Mouse (Mus musculus) erythroblast, adult 5-6 weeks (primary cell): ENCODE data around the gene Stat5b. TPM values are rescaled to one million over a fixed set of nuclear protein-coding genes. Genes with fewer than 3 reads are reported as not detected.

Experiments
- ATAC-seq: replicated peaks from 2 replicates; pipeline ENCODE4 v1.8.0; 2016; ENCODE audit warnings: moderate number of reproducible peaks, mild to moderate bottlenecking, moderate TSS enrichment, inconsistent platforms; ENCODE audit not compliant: poor library complexity, low FRiP score, severe bottlenecking
- total RNA-seq, 2 experiments: library from RNA; stranded (forward) in 1 of 2; stranded (reverse) in 1 of 2; fragments of 150-400 nt in 1 of 2; fragments of 200-764, 138-1000 nt in 1 of 2; gene quantifications; 2 replicates each; pipeline versions ENCODE4 v1.2.3 to v1.2.4; 2015 to 2017; ENCODE audit warnings: low replicate concordance in 2 of 2

Stat5b gene
- 6.9 and 14.8 TPM in 2 replicates for total RNA-seq (2015; ENCODE audit: low replicate concordance)
- 6.7 and 10.3 TPM in 2 replicates for total RNA-seq (2017; ENCODE audit: low replicate concordance)

DNA sequence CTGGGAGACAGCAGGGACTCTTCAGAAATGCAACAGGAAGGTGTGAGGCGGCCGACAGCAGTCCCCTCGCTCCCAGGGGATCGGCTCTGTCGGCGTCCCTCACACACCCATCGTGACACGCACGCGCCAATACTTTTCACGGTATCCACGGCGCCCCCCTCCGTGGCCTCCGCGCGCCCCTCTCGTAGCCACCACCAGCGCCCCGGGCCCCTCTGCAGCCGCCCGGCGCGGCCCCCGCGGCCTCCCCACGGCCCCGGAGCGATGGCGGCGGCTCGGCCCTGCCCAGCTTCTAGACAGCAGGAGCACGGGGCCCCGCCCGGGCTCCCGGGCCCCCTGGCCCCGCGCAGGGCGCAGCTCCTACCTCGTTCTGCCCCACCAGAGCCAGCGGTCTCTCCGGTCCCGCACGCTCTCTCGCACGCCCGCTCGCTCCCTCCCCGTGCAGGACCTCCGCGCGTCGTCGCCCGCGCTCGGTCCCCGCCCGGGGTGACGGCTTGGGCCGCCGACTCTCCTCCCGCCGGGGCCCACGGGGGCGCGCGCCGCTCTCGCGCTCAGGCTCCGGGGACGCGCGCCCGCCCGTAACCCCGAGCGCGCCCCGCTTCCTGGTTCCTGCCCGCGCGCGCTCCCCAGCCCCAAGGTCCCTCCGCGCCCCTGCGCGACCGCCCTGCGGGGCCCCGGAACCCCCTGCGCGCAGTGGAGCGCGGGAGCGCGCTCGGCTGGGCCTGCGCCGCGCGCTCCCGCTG is at the start of gene Stat5b:
Stat5b (minus strand) TSS at position 687 of the 740 bp plus-strand sequence.
- ATAC-seq = peak; percentile 72

DNA sequence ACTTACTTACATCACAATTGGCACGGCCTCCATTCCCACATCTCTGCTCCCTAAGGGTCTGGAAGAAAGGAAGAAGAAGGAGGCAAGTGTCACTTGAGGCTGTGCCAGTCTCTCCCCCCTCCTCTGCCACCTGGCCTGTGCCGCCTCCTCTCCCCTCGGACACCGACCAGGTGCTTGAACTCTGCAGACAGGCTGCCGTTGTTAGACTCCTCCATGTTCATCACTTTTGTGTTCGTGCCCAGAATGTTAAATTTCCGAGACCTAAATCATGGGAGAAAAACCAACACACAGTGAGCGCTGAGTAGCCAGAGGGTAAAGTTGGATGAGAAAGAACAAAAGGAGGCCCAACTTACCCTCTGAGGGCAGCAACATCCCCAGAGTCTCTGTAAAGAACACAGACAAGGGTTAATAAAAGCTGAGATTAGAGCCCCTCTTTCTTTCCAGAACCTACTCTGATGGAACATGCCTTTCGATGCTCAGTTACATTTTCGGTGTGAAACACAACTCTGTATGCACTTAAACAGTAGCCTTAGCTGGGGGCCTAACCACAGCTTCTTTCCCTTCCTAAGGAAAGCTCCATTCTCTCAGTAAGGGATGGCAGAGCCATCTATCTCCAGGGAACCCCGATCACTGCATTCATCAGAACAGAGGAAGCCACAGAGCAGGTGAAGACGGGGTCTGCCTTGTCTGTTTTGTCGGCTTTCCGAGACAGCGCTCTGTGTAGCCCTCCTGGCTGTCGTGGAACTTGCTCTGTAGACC is 48.1 kb upstream of the Stat5b start:
- ATAC-seq = no peak

DNA sequence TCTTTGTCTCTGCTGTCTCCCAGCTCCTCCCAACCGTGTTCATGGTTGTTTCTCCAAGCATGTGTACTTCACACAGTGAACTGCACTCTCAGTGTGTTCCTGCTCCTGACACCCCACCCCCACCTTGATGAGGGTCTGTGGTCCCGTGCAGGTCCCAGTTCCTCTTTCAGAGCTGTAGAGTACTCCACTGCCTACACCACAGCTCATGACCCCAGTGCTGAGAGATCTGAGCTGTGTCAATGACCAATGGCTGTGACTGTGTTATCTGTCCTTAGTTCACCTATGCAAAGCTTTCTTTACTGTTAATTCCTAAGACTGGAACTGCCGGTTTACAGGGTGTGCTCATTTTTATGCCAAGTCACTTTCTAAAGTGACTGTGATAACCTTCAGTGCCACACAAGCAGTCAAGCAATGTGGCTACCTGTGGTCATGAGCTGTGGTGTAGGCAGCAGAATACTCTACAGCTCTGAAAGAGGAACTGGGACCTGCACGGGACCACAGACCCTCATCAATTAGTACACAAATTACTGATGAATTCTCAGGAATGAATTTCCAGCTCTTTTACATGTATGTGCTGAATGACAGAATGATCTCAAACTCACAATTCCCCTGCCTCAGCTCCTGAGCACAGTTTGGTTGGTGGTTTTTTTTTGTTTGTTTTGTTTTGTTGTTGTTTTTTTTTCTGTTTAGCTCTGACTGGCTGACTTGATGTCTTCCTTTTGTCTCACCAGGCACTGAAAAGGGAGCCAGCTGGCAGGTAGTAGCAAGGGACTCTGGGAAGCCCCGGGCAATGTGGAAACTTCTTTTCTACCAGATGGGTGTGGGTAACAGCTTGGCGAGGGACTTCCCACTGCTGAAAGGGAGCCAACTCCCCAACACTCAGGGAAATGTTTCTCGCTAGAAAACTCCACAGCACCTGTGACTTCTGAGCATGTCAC is 47.0 kb upstream of the Stat5b start:
- no peak for ATAC-seq

DNA sequence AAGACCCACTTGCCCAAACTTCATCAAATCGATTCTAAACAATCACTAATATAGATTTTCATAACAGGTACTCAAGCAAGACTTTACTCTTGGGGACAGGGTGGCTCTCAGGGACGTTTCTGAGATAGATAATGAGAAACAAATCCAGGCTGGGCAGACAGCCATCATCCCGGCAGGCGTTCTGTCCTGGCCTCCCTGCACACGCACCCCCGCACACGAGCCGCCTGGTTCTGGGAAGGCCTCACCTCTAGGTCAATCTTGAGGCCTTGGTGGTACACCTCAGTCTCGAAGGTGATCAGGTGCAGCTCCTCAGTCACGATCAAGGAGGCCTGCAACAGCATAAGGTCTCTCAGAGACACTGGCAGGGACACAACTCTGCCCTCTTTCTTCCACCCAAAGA is 45.6 kb upstream of the Stat5b start:
- no peak for ATAC-seq

DNA sequence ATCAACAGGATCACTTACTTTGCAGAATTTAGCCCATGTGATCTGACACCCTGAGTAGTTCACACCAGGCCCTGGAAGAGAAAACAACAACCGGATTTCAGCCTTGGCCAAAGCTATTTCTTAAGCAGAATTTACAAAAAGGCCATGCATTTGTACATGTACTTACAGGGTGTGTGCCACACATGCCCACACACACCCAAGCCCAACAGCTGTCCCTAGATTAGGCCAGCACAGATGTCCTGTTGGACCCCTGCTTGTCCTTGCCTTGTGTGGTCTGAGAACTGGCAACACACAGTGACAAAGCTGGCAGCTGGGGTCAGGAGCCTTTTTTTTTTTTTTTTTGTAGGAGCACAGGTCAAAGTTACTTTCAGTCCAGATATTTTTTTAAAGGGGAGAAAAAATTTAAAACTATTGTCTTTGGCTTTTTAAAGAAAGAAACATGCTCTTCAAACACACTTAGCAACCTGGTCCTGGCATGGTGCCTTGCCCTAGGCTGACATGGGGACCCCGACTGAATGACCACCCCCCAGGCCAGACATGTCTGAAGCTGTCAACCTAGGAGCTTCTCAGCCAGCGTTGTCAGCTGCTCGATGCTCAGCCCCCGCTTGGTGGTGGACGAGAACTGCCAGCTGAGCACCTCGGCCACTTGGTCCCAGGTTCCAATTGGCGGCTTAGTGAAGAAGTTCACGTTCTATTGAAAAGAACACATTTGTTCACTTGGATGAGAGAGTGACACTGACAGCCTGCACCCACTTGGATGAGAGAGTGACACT is 43.8 kb upstream of the Stat5b start:
- ATAC-seq = no peak

DNA sequence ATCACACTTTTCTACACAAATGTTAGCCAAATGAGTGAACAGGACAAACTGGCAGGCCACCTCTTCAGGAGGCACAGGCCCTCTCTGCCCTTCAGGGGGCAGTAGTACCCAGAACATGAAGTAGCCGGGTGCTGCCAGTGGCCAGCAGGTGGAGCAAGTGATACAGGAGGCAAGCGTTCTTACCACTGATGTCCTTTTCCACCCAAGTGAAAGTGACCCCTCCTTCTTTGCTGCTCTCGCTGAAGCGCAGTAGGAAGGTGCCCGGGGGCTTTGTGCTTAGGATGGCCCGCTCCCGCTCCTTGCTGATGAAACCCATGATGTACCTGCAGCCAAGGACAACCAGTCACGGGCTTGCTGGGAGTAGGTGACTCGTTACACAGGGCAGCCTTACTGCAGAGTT is 43.0 kb upstream of the Stat5b start:
- ATAC-seq = peak; percentile 93

DNA sequence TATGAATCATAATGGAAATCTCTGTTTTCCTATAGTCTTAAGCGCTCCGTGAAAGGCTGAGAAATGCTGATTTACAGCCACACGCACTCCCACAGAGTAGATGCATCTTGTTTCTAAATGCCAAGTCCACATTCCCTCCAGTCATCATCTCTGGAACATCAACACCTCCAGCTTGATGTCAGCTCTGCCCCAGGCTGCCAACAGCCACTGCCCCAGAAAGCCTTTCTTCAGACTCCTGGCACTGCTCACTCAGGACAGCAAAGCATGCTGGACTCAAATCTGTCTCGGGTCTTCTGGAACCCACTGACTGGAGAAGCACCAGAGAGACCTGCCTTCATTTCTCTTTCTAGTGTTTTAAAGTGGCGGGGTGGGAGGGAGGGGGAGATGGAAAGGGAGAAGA is 41.9 kb upstream of the Stat5b start:
- ATAC-seq = no peak

DNA sequence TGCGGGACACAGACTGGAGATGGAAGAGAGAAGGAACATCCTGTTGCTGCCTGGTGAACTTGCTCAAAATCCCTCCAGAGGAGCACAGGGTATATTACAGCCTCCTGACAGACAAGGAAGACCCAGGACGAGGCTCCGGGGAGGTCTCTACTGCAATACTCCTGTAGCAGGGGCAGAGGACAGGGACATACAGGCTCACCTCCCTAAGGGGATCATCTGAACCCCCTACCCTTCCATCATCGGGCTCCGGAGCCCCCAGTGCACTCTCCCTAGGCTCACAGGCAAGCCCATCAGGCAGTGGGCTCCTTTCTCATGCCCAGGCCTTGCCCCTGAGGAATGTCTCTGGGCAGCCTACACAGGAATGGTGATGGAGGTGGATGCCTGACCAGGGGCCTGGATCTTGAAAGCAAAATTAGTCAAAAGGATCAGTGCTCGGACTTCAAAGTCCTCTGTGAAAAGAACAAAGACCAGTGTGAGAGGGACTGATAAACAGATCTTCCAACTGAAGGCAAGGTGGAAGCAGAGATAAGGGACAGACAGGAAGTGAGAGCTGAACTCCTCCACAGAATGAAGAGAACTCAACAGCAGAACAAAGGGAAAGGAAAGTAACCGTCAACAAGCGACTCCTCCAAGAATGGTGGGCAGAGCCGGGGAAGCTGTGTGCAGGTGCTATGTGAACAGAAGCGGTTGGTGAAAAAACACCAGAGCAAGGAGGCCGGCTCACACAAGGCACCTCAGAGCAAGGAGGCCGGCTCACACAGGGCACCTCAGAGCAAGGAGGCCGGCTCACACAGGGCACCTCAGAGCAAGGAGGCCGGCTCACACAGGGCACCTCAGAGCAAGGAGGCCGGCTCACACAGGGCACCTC is 41.0 kb upstream of the Stat5b start:
- peak; percentile 50 for ATAC-seq

DNA sequence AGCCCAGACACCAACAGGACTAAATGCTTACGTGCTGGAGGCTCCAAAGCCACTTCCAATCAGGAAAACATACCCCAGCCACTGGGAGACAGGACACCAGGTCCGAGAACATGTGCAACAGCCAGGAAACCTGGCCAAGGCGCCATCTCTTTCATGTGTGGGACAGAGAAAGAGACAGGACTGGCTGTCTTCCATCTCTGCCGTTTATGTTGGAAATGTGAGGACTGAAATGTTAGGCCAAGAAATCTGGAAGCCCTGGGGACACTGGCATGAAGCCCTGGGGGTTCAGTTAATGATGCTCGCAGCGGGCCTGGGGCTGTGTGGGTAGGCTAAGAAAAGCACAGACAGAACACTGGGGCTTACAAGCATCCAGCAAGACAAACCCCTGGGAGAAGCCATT is 40.0 kb upstream of the Stat5b start:
- no peak for ATAC-seq

DNA sequence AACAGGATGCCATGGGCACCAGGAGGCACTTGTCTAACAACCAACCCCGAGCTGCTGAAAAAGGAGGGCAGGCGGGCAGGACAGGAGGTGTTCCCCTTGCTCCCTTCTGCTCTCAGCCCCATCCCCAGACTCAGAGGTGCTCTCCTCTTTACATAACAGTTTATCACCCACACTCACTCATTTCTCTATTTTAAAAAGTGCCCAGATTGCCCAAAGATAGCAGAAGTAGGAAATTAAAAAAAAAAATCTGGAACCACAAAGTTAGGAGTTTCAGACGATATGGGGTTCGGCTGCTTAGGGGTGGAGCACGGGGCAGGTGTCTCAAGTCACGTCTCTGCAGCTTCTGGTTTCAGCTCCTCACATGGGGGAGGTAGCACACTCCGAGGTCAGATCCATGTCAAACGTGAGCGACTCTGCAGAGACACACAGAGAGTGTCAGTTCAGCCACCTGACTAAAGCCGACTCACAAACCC is 37.9 kb upstream of the Stat5b start:
- no peak for ATAC-seq

DNA sequence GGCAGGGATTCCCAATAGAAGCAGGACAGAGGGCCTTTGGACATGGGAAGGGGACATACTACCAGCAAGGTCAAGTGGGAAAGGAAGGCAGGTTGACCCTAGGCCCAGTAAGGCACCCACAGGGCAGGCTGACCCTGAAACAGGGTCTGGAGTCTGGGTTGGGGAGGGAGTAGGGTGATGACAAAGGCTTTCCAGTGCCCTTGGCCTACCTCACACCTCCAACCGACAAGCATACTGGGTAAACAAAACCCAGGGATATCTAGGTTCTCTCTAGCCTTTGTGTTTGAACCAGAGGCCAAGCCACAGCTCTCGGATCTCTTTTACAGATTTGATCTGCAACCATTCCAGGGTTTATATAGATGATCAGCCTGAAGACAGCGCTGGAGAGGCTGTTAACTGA is 37.2 kb upstream of the Stat5b start:
- no peak for ATAC-seq

DNA sequence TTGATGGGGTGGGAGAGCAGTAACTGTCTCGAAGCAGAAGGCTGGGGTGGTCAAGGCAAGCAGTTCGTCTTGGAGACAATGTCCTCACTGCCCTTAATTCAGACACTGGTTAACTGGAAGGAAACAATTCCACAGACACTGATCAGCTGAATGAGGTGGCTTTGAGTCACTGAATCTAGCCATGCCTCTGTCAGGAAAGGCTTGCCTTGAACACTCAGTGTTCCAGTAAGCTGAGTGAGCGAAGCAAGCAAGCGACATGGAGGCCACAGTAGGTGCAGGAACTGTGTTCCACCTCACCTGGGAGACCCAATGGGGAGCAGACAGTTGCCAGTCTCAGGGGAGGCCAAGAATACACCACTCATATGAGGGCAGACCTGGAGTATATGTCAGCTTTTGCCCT is 36.7 kb upstream of the Stat5b start:
- ATAC-seq = no peak

DNA sequence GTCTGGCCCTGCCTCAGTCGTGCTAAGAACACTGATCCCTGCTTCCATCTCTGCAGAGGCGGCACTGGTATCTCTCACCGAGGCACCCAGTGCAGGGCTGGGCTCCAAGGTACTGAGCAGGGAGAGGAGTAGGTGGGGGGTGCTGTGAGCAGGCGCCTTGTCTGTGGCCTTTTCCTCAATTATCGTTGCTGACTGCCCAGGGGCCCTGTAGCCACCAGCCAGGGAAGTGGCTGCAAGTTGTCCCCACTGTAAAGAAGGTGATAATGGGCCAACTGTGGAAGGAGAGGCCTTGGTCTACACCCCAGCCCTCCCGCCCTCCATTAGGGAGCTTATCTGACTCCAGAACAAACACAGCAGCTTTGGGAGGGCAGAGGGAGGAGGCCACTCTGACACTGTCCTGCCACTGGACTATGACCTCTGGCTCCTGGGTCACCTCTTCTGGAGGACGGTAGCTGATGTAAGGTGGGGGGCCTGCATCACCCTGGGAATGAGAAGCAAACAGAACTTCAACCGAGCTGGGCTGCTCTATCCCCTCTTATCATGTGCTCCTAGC is 35.7 kb upstream of the Stat5b start:
- peak; percentile 54 for ATAC-seq

DNA sequence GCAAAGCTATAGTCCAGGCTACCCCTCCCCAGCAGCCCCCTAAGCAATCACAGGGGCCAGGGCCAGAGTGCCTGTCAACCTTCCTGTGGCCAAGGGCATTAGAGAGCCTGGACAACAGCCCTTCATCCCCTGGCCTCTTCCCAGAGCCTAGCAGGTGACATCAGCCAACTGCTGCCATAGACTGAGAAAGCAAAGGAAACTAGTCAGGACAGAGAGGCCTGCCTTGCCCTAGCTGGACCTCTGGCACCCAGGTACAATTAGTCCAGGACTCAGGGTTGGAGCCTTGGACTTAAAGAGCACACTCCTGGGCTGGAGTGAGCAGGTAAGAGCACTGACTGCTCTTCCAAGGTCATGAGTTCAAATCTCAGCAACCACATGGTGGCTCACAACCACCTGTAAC is 34.9 kb upstream of the Stat5b start:
- ATAC-seq = no peak

DNA sequence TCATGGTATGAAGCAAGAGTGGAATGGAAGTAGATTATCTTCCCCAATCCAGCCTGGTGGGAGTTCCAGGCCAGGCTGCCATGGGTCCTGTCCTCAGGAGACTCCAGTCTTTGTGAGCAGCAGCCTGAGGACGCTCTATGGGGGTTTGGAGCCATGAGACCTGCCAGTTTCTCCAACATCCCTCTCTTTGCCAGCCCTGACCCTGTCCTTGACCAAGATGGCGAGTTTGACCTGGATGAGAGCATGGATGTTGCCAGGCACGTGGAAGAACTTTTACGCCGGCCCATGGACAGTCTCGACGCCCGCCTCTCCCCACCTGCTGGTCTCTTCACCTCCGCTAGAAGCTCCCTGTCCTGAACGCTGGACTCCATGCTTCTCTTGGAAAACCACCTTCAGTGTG is 33.1 kb upstream of the Stat5b start:
- ATAC-seq = no peak

DNA sequence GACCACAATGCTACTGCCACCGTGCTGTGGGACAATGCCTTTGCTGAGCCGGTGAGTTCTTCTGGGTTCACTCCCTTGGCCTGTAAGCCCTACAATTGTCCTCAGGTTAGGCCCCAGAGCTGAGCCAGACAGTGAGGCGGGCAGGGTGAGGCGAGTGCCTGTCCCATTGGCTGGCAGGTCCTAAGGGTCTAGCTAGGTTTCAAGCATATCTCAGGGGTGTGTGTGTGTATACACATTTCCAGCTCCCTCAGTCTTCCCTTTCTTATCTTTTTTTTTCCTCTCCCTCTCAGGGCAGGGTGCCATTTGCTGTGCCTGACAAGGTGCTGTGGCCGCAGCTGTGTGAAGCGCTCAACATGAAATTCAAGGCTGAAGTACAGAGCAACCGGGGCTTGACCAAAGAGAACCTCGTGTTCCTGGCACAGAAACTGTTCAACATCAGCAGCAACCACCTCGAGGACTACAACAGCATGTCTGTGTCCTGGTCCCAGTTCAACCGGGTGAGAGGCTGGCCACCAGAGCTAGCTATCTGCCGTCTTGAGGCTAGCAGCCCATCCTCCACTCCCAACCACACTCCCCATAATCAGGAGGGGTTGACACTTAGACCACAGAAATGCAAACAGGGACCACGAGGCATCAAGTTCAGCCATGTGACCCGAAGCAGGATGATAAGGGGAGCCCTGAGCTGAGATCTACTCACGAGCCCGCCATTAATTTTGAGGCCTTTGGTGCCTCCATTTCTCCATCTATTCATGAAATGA is 29.0 kb upstream of the Stat5b start:
- ATAC-seq = peak; percentile 47

DNA sequence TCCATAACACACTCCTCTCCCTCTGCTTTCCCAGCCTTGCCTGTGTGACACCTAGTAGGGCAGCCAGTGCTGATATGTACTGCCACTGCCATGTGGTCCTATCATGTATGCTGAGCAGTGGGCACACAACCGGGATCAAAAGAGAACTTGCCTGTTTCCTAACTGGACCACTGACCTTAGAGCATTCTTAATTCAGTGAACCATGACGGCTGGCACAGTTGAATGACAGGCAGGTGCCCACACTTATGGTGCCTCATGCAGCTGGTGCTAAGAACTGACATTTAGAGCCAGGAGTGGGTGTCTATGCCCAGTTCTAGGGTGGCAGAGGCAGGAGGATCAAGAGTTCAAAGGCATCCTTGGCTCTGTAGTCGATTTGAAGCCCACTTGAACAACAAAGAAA is 25.2 kb upstream of the Stat5b start:
- ATAC-seq = no peak

DNA sequence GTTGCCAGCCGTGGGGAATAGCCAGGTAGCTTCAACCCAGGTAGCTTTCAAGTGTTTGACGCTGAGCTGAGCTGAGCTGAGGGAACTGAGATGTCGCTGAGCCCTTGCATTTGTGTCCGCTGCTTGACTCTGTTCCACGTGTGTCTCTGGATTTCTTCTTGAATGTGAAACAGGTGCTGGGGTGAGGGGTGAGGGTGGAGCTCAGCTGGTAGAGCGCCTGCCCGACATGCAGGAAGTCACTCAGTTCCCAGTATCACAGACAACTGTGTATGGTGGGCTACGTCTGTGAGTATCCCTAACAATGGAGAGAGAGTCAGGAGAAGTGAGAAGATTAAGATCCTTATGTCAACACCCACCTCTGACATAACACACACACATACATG is 20.4 kb upstream of the Stat5b start:
- no peak for ATAC-seq
